Mouse (Mus musculus): Measurements from ENCODE around the gene Gm8011.
"Not testable (repeated sequence)": the region's sequence is repeated elsewhere in the genome, so short reads cannot be mapped to it uniquely, and the experiment has no call there.

Gene Gm8011

GRCm38 (mm10) chr14:42463581-42463980 lies at the start of gene Gm8011:
Gene Gm8011 (plus strand): TSS chr14:42463881.
- DNase-seq (ENCODE audit: low spot score in 2 of 2) = not testable (repeated sequence)

- DNase-seq (ENCODE audit: low spot score in 2 of 2) = not testable (repeated sequence)
Observed at GRCm38 (mm10) chr14:42439573-42439972, 24.1 kb upstream of the Gm8011 start, which contains the start of gene Gm8005. Gene Gm8005 (minus strand): TSS chr14:42439673.

GRCm38 (mm10) chr14:42502249-42502648 lies 38.6 kb downstream of the Gm8011 start, which contains the start of gene Gm8020:
Gene Gm8020 (minus strand): TSS chr14:42502349.
- DNase-seq (ENCODE audit: low spot score in 2 of 2) = not testable (repeated sequence)

All from frontal cortex, postnatal 36 days (tissue).